Mouse (Mus musculus) adipocyte (in vitro differentiated cells): ENCODE results near the gene Fzd2.
A peak's percentile ranks its signal among the peaks of the same experiment; 100 is the strongest.

Source experiments
- DNase-seq: peaks from one replicate; pipeline ENCODE4 v3.0.0-alpha.2; 2016; ENCODE audit warnings: low spot score

Fzd2 gene

GRCm38 (mm10) chr11:102619449-102619848, 15.3 kb downstream of the Fzd2 start:
- no peak for DNase-seq

DNA sequence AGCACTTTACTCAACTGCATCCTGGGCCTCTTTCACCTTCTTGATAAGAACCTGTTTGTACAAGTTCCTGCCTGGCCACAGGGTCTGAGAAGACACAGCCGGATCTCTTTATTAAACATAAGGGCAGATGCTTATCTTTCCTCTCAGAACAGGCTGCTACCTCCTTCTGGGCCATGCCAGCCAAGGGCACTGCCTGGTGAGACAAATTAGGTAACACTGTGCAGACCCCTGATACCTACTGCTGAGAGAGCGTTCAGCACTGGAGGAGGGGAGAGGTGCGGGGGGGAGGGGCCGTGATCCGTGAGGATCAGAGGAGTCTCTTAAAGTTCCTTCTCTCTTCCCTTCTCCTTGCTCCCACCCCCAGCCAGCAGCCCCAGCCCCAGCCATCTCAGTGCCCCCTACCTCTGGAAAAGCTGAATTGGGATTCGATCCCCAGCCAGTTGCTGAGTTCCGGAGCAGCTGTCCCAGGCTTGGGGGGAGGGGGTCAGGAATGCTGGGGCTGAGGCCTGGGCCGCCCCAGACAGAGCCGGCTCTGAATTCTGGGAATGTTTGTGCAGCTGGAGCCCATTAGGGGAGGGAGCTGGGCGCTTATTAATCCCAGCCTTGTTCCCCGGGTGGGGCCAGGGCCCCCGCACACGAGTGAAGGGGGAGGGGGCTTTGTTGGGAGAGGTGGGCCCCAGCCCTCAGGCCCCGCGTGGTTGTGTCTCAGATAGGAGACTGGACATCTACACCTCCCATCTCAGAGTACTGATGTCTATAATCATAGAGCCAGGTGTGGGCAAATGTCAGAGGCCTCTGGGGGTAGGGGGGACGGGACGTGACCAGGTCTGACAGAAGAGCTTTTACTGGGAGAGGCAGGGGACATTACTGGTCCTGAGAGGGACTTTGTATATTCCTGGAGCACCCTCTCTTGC, 19.9 kb downstream of the Fzd2 start:
- peak; percentile 28 for DNase-seq

DNA sequence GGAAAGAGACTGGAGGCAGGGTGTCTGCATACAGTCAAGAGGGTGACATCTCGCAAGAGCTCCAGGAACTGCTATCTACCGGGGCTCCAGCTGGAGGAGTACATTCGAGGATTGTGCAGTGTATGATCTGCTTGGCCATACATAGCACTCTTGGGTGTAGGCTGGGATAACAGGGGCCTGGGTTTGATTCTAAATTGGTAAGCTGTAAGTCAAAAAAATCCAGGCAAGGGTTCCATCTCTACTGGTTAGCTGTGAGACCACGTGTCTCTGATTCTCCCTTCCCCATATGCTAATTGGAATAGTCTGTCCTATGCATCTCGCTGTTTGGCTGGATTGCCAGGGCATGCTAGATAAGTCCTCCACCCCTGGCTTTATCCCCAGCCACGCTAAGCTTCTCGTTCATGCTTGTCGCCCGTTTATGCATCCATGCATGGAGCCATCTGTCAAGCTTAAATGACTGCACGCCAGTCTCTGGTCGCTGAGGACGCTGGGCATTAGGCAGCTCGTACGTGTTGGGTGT, 20.8 kb downstream of the Fzd2 start:
- DNase-seq, result no peak

- no peak for DNase-seq
Observed at GRCm38 (mm10) chr11:102627171-102627931, 23.2 kb downstream of the Fzd2 start.

- no peak for DNase-seq
Observed at GRCm38 (mm10) chr11:102628529-102628928, 24.3 kb downstream of the Fzd2 start.

GRCm38 (mm10) chr11:102629375-102629774, 25.2 kb downstream of the Fzd2 start:
- no peak for DNase-seq

DNA sequence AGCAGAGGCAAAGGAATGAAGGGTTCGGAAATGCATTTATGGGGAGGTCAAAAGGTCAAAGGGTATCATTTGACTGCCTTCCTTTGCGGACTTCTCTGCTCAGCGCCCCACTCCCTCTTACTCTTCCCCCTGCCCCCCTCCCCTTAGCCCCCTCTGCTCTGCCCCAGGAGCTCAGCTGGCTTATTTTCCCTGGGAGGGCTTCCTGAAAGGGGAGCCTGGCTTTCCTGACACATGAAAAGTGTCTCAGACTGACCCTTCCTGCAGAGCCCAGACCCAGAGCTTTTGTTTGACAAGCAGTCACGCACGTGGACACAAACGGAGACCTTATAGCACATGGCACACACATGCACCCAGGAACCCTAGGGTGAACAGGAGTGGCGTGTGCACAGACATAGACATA, 26.5 kb downstream of the Fzd2 start:
- DNase-seq, result no peak

- no peak for DNase-seq
Observed at GRCm38 (mm10) chr11:102631203-102631602, 27.0 kb downstream of the Fzd2 start.

DNA sequence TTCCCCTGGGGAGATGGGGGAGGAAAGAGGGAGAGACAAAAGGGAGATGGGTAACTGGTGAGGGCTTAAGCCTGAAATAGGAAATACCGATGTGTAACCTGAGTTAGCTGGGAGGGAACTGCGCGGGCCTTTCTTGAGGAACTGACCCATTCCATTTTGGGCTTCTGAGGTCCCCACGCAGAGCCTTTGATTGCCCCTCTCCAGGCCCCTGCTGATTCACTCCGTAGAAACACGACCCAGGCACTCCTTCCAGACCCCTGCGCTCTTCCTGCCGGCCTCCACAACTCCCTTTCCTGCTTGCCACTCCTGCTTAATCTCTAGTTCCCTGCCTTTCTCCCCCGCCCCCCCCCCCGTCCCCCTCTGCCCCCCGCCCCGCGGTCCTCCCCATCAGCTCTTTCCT, 28.5 kb downstream of the Fzd2 start:
- no peak for DNase-seq

- no peak for DNase-seq
Observed at GRCm38 (mm10) chr11:102633379-102633778, 29.2 kb downstream of the Fzd2 start.

DNA sequence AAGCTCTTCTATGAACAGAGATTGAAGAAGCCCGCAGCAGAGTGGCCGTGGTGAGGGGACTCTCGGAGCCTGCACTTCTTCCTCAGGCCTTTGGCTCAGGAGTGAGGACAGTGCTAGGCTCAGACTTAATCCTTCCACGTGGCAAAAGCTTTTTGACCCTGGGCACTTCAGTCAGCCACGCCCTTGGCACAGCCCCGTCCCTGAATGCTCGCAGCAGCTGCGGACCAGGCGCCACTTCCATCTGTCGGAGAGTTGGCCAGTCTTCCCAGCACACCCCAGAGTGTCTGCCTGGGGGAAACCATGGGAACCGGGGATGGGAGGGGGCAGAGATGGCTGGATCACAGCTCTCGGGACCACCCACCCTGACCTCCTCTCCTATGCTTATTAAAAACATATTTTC, 32.7 kb downstream of the Fzd2 start:
- DNase-seq, result no peak

- peak; percentile 57 for DNase-seq
Observed at GRCm38 (mm10) chr11:102643891-102644382, 39.7 kb downstream of the Fzd2 start.

DNA sequence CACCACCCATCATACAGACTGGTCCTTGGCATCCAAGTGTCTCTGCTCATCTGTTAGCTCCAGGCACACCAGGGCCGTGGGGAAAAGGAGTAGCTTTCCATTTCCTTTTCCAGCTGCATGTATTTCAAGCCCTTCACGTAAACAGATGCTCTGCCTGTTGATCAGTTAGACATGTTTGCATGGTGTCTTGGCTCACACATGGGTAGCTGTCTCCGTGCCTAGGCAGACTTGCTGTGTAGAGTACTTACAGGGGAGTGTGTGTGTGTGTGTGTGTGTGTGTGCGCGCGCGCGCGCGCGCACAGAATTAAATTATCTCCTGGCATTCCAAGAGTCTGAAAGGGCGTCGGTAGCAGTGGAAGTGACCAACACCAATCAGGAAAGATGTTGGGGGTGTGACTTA, 42.0 kb downstream of the Fzd2 start:
- no peak for DNase-seq

- no peak for DNase-seq
Observed at GRCm38 (mm10) chr11:102647885-102648284, 43.7 kb downstream of the Fzd2 start.

DNA sequence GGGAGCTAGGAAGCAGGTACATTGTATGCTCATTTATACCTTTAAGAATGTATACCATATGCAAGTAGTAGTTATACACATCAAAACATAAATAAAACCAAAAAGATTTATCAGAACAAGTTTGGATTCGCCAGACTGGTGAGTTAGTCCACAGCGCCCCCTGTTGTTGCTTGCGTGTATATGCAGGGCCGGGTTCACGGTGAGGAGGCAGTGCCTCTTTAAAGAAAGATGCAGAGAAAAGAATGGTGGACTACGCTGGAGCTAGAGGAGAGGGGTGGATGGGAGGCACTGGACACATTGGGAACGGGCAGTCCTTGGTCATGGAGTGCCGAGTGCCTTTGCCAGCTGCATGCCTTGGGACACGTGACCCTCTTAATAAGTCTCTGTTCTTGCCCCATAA, 47.2 kb downstream of the Fzd2 start:
- DNase-seq, result peak; percentile 83

GRCm38 (mm10) chr11:102652844-102653243, 48.6 kb downstream of the Fzd2 start:
- peak; percentile 47 for DNase-seq

DNA sequence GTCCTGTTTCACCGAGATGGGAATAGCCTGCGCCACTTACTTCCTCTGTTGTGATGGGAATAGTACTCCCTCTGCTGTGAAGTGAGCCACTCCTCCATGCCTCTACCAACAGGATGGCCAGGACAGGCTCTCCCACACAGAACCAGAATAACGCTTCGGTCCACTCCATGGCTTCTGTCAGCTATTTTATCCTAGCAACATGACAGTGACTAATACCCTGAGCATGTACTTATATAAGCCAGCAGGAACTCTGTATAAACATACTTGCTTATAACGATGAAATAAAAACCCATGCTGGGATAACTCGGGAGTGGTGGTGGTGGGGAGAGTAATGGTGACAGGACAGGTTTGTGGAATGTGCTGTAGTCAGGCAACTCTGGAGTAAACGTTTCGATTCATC, 51.7 kb downstream of the Fzd2 start:
- no peak for DNase-seq

DNA sequence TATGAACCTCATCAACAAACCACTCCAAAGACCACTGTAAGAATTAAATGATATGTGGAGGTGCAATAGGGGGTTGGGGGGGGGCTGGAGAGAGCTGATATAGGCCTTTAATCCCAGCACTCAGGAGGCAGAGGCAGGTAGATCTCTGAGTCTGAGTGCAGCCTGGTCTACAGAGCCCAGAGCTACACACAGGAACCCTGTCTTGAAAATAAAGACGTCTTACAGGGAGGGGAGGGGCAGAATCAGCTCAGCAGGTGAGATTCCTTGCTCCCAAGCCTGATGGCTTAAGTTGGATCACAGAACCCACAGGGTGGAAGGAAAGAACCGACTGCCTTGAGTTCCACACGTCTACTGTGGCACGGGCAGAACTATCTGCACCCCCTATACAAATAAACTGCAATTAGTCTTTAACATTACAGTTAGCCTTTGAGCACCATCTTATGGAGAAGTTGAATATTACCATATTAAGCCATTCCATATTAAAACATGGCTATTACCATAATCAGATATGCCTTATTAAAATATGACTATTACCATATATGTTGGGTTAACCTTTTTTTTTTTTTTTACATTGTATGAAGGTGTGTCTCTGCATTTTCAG, 52.2 kb downstream of the Fzd2 start:
- peak; percentile 49 for DNase-seq

- DNase-seq, result peak; percentile 26
Observed at GRCm38 (mm10) chr11:102656931-102657330, 52.7 kb downstream of the Fzd2 start.
